ENCODE assay signal across 15 mouse cellular contexts in genomic region chr2:52478501-52478900, GRCm38 (mm10).
"Had no signal": no experiment of that assay in that cellular context is flagged by ENCODE, and none has a peak within 500 bp of the region (broad histone marks: within the 10 kb centered on the region; RNA-seq: fewer than 3 reads in every experiment).

No protein-coding gene starts in this region.

- H3K27ac ChIP-seq: lung, embryonic 15.5 days; macrophage; midbrain, embryonic 13.5 days; midbrain, embryonic 15.5 days; neural tube, embryonic 12.5 days; stomach, embryonic 15.5 days; stomach, postnatal 0 days had no signal

- H3K27me3 ChIP-seq: lung, embryonic 15.5 days; midbrain, embryonic 13.5 days; midbrain, embryonic 15.5 days; neural tube, embryonic 12.5 days; stomach, embryonic 15.5 days had no signal

- DNase-seq: lung, adult 2 months; lung, postnatal 14 days; lung, postnatal 36 days; right cerebral cortex, postnatal 14 days; thymus, adult 2 months; thymus, postnatal 25 days; thymus, postnatal 4 days had no signal

- H3K4me1 ChIP-seq: midbrain, embryonic 13.5 days; midbrain, embryonic 15.5 days; neural tube, embryonic 12.5 days; stomach, embryonic 15.5 days had no signal

- H3K36me3 ChIP-seq: lung, embryonic 15.5 days; stomach, embryonic 15.5 days had no signal

- H3K4me3 ChIP-seq: lung, embryonic 15.5 days; megakaryocyte, embryonic 14.5 days; midbrain, embryonic 13.5 days; midbrain, embryonic 15.5 days; neural tube, embryonic 12.5 days; stomach, embryonic 15.5 days had no signal

- H3K9ac ChIP-seq: lung, embryonic 15.5 days; midbrain, embryonic 13.5 days; midbrain, embryonic 15.5 days; neural tube, embryonic 12.5 days; stomach, embryonic 15.5 days had no signal
